Mouse (Mus musculus): ENCODE measurements at regions not wholly inside any gene's neighbourhood (a gene's known extent, or its start where the extent isn't known, plus 50 kb on each side); places are given as distances from the start of the nearest gene placed in this dataset.
A peak's percentile ranks its signal among the peaks of the same experiment; 100 is the strongest.

GRCm38 (mm10) chr8:26829313-26829712, 147.8 kb upstream of the Zfp703 start:
- ATAC-seq (ENCODE audit: insufficient number of reproducible peaks, low FRiP score, low TSS enrichment): no peak

DNA sequence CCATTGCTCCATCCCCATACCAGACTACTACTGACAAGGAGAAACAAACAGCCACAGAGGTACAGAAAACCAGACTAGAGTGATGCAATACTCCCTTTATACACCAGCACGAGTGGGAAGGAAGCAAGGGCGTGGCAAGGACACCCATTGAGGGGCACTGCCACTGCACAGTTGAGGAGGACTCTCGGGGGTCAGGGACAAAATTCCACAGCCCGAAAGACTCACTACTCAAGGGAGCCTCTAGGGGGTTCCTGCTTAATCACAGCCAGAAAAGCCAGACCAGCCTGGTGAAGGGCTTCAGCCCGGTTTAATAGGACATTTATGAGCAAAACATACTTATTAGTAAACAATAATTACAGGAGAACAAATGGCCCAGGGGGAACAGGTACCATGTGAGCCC, 146.0 kb upstream of the Zfp703 start:
- ATAC-seq (ENCODE audit: insufficient number of reproducible peaks, low FRiP score, low TSS enrichment): no peak

- ATAC-seq (ENCODE audit: insufficient number of reproducible peaks, low FRiP score, low TSS enrichment): no peak
Measured at GRCm38 (mm10) chr8:26831790-26832189, 145.3 kb upstream of the Zfp703 start.

- no peak for ATAC-seq (ENCODE audit: insufficient number of reproducible peaks, low FRiP score, low TSS enrichment)
Measured at GRCm38 (mm10) chr8:26832546-26832945, 144.6 kb upstream of the Zfp703 start.

GRCm38 (mm10) chr8:26833297-26833696, 143.8 kb upstream of the Zfp703 start:
- no peak for ATAC-seq (ENCODE audit: insufficient number of reproducible peaks, low FRiP score, low TSS enrichment)

GRCm38 (mm10) chr8:26833784-26834183, 143.3 kb upstream of the Zfp703 start:
- no peak for ATAC-seq (ENCODE audit: insufficient number of reproducible peaks, low FRiP score, low TSS enrichment)

DNA sequence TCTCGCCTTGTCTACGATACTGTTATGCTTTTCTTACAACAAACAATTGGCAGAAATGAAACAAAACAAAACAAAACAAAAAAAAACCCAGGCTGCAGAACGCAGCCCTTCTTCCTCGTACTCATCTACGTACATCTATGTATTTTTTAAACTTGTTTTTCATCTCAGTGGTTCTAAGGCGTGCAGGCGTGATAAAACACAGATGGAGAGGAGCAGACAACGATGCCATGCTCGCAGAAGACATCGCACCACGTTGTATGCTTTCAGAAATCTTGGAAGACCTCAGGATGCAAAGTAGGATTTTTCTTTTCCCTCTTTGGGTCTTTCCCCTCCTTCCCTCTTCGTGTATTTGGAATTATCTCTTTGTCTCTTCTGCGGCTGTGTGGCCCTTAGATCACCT, 142.5 kb upstream of the Zfp703 start:
- no peak for ATAC-seq (ENCODE audit: insufficient number of reproducible peaks, low FRiP score, low TSS enrichment)

DNA sequence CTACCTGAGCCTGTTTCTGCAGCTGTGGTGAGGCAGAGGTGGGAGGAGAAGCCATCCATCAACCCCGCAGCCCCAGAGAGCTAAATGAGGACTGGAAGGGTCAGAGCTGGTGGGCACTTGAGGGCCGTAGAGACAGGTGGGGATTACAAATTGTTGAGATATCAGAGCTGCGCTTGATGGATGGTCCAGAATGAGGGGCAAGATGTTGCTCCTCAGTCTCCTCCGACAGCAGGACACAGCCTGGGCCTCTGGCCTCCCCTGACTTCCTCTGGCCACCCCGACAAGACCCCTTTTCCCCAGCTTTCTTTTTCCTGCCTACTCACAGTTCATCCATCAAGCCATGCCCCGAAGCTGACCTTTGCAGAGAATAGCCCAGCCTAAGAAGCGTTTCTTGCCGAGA, 142.0 kb upstream of the Zfp703 start:
- ATAC-seq (ENCODE audit: insufficient number of reproducible peaks, low FRiP score, low TSS enrichment): no peak

- no peak for ATAC-seq (ENCODE audit: insufficient number of reproducible peaks, low FRiP score, low TSS enrichment)
Measured at GRCm38 (mm10) chr8:26835616-26836015, 141.5 kb upstream of the Zfp703 start.

- ATAC-seq (ENCODE audit: insufficient number of reproducible peaks, low FRiP score, low TSS enrichment): no peak
Measured at GRCm38 (mm10) chr8:26836552-26836951, 140.6 kb upstream of the Zfp703 start.

DNA sequence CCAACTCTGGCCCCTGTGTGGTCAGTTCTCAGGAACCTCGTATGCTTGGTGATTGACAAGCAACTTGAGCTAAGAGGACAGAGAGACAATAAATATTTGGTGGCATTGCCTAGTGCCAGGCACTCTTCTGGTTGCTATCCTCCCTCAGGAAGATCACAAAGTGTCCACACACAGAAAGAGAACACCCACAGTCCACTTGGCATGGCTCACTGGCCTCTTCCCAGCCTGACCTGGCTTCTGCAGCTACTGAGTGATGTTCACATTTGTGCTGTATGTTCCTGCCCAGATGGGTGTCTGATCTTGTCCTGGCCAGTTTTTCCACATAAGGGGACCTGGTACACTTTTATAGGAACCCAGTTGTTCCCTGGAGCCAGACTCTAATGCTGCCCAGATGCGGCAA, 136.8 kb upstream of the Zfp703 start:
- ATAC-seq (ENCODE audit: insufficient number of reproducible peaks, low FRiP score, low TSS enrichment): peak; percentile 90

- no peak for ATAC-seq (ENCODE audit: insufficient number of reproducible peaks, low FRiP score, low TSS enrichment)
Measured at GRCm38 (mm10) chr8:26840745-26841680, 136.1 kb upstream of the Zfp703 start.

- no peak for ATAC-seq (ENCODE audit: insufficient number of reproducible peaks, low FRiP score, low TSS enrichment)
Measured at GRCm38 (mm10) chr8:26843714-26844113, 133.4 kb upstream of the Zfp703 start.

- no peak for ATAC-seq (ENCODE audit: insufficient number of reproducible peaks, low FRiP score, low TSS enrichment)
Measured at GRCm38 (mm10) chr8:26844132-26844808, 132.9 kb upstream of the Zfp703 start.

GRCm38 (mm10) chr8:26844809-26845143, 132.3 kb upstream of the Zfp703 start:
- no peak for ATAC-seq (ENCODE audit: insufficient number of reproducible peaks, low FRiP score, low TSS enrichment)

DNA sequence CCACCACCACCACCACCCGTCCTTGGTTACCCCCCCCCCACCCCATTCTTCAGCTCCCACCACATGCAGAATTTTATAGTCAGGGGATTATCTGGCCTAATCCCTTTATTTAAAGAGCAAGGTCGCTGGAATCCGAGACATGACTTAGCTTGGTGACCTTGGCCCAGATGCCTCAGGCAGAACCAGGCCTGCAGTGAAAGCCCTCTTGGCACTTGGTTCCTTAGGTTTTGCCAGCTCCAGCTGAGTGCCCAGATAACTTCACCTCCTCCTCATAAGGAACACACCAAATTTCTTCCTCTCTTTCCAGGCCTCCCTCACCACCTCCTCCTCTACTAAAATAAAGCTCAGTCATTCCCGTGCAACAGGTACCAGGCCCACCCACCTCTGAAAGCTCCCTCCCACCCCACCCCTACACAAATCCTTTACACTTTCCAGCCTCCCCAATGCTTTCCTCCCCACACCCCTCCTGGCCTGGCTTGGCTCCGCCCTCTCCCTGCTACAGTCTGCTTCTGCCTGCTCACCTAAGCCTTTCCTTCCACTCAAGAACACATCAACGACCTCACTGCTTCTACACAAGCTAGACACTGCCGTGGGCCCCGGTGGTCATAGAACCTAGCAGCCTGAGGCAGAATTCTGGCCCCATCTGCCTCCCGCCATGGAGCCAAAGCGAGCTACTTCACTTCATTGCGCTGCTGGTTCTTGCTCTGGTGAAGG, 131.5 kb upstream of the Zfp703 start:
- ATAC-seq (ENCODE audit: insufficient number of reproducible peaks, low FRiP score, low TSS enrichment): no peak

- no peak for ATAC-seq (ENCODE audit: insufficient number of reproducible peaks, low FRiP score, low TSS enrichment)
Measured at GRCm38 (mm10) chr8:26847009-26847408, 130.1 kb upstream of the Zfp703 start.

- no peak for ATAC-seq (ENCODE audit: insufficient number of reproducible peaks, low FRiP score, low TSS enrichment)
Measured at GRCm38 (mm10) chr8:26848098-26848772, 128.9 kb upstream of the Zfp703 start.

DNA sequence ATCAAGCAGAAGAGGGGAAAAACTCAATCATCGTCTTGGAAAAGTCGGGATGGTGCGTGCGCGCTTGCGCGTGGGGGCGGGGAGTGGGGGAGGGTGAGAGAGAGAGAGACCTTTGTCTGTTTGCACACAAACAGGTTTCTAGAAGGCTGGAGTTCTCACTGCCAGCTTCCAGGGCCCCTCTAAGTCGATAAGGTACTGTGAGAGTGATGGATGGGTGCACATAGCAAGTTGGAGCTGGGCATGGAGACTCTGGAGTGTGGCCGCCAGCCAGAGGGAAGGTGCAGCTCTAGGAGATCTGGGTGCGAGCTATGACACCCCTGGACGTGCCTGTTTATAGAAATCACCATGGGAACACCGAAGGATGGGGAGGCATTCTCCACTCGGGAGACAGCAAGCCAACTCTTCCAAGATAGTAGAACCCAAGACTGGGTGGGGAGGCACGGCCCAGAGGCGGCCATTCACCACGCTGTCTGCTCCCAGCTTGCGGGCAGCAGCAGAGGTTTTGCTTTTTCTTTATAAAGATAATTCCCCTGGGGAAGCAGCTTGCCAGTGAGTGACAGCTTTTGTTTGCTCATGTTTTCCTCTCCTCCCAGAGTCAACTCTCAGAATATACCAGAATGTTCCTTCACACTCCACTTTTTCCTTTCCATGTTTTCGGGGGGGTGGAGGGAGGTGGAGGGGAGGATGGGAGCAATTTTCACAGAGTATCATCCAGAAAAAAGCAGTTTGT, 128.0 kb upstream of the Zfp703 start:
- no peak for ATAC-seq (ENCODE audit: insufficient number of reproducible peaks, low FRiP score, low TSS enrichment)
